Mouse (Mus musculus) brown adipose tissue, adult 24 weeks (tissue): ENCODE measurements at regions not wholly inside any gene's neighbourhood (a gene's known extent, or its start where the extent isn't known, plus 50 kb on each side); places are given as distances from the start of the nearest gene placed in this dataset.

ENCODE experiments used
- H3K27ac ChIP-seq: fragments of 200-500 bp; replicated peaks from 2 replicates; pipeline ENCODE4 v1.5.1; 2012; ENCODE audit warnings: low read depth, mild to moderate bottlenecking, low read length
- H3K4me1 ChIP-seq: fragments of 200-500 bp; 2 replicates; pipeline ENCODE4 v1.6.1; 2012; ENCODE audit warnings: low read length, mixed read lengths; ENCODE audit not compliant: control insufficient read depth, insufficient read depth, insufficient read length
- H3K4me3 ChIP-seq: fragments of 200-500 bp; 2 replicates; pipeline ENCODE4 v1.5.1; 2012; ENCODE audit warnings: low read depth, mild to moderate bottlenecking, low read length, moderate library complexity; ENCODE audit not compliant: insufficient read depth

DNA sequence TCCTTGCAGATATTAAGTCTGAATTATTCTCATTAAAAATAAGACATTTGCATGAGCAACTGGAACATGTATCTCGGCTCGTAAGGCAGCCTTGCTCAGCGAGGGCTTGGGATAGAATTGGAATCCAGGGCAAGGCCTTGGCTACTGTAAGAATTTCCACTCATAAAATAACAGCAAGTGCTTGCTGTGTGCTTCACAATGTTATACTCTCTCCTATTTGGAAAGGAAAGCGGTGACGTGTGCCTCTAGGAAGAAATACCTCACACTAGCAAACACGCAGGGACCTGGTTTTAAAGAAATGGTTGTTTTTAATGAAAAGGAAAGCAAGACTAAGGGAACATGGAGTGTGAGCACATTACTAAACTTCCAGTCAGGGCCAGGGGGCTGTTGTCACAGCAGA lies 69.3 kb upstream of the Cops8 start:
- Histone ChIP-seq H3K4me1 (no peaks in the 10 kb centered on the region), H3K27ac (no peak overlapping the region), H3K4me3 (no peak overlapping the region)

DNA sequence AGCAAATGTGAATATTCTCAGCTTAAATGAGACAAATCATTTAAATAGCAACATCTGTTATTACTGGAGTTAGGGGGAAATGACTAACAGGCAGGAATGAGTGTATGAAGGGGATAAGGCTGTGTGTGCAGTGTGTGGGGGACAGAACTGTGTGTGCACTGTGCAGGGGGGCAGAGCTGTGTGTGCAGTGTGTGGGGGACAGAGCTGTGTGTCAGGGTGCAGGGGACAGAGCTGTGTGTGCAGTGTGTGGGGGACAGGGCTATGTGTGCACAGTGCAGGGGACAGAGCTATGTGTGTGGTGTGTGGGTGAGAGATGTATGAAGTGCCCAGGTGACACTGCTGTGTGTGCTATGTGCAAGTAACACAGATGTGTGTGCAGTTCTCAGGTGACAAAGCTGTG lies 66.7 kb upstream of the Cops8 start:
- H3K4me3 ChIP-seq = no peak overlapping the region
- no peak overlapping the region for H3K27ac ChIP-seq
- H3K4me1 ChIP-seq = no peaks in the 10 kb centered on the region

DNA sequence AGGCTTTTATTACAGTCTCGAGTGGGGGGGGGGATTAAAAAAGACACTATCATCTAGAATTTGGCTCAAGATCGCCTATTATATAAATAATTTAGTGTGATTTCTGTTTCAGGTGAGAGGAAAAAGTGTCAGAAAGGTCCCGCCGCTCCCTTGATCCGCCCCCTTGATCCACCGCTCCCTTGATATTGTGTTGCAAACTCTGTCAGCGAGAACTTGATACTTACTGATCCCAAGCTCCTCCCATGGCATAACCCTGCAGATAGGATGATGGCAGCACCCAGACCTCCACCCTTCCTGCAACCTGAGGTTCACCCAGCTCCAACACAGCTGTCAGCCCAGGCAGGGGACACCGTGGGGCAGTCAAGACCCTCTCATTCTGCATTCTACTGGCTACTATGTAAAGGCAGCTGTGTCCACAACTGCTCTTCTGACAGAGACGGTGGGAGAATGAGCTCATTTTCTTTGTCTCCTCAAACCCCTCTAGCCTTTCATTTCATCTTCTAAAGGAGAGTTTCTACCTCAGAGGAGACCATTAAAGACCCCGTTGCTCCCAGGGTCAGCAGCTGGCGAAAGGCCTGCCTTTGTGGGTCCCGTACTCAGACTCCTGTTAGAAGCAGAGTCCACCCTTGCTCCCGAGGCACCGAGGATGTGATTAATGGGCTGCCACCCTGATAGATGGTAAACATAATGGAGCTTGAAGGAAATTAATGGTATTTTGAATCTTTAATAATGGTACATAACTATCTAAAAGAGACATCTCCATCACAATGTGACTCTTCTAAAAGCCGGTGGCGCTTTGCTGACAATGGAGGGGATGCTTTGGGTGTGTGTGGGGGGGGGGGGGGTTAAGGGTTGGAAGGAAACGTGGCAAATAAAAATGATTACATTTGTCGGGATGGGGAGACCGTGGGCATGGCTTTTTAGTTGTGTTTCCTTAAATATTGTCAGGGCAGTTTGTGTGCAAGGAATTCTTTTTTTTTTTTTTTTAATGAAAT lies 58.7 kb upstream of the Cops8 start:
- no peaks in the 10 kb centered on the region for H3K4me1 ChIP-seq
- no peak overlapping the region for H3K27ac ChIP-seq
- no peak overlapping the region for H3K4me3 ChIP-seq

DNA sequence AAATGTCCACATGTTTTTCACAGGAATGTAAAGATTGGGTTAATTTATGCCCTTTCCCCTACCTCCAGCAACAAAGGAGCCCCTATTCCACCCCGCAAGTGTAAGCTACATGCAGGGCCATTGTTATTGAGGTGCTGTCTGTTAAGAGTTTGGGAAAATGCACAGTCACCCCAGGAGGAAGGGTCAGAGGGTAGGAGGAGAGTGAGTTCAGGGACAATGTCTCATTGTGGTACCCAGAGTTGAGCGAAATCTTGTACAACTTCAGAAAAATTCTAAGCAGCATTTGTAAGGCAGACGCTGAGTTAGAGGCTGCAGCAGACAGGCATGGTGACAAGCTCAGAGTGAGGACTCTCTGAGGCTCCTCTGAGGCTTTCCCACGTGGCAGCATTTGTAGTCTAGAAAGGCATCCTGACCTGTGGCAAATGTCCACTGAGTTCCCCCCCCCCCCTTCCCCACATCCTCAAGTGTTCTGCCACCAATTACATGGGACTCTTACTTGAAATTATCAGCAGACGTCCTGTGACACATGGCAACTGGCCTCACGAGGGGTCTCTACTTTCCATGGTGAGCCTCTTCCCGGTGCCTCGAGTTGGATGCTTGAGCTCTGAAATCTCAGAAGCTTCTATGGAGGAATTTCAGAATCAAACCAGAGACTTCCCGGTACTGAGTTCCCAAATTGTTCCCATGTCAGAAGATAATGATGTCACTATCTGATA lies 57.8 kb upstream of the Cops8 start:
- Histone ChIP-seq H3K4me1 (no peaks in the 10 kb centered on the region), H3K27ac (no peak overlapping the region), H3K4me3 (no peak overlapping the region)

DNA sequence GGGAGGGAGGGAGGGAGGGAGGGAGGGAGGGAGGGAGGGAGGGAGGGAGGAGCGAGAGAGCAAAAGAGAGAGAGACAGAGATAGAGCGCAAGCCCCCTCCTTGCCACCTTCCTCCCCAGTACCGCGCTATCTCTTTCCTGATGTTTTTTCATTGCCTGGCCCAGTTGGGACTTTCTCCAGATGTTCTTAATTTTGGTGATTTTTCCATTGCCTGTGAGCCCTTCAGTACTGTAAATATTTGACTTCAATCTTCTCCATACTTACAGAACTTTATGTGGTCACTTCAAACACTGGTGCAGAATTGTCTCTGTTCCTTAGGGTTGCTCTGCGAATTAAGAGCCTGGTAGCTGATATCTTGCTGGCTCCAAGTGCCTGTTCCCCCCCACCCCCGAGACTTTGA lies 50.1 kb upstream of the Cops8 start:
- Histone ChIP-seq H3K27ac (no peak overlapping the region), H3K4me1 (no peaks in the 10 kb centered on the region), H3K4me3 (no peak overlapping the region)
